Mouse (Mus musculus): ENCODE results near the gene Lrrc28. TPM values are rescaled to one million over a fixed set of nuclear protein-coding genes. Genes with fewer than 3 reads are reported as not detected.

Gene Lrrc28
- polyA plus RNA-seq, 2 experiments from 2014 or later = 16.8 to 23.5 TPM

- ATAC-seq = no peak
Observed at GRCm38 (mm10) chr7:67644291-67644690, 777 bp downstream of the Lrrc28 start.

- no peak for ATAC-seq
Observed at GRCm38 (mm10) chr7:67642955-67643354, 2.1 kb downstream of the Lrrc28 start.

DNA sequence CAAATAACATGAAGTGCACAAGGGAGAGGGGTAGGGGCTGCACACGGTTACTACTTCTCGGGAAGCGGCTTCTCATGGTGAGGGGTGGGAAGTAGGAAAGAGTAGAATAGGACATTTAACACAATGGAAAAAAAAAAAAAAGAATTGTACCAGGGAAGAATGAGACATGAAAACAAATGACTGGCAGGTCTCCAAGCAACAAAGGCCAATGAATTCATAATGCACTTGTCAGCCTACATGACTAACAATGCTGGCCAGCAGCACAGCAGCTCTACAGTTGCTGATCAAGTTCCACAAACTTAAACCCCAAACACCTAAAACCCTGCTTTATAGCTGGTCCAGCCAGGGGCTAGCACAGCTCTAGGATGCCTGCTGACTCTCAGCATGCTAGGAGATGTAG is 6.1 kb downstream of the Lrrc28 start:
- ATAC-seq = no peak

- no peak for ATAC-seq
Observed at GRCm38 (mm10) chr7:67636161-67636560, 8.9 kb downstream of the Lrrc28 start.

- no peak for ATAC-seq
Observed at GRCm38 (mm10) chr7:67634210-67634609, 10.9 kb downstream of the Lrrc28 start.

GRCm38 (mm10) chr7:67632380-67632779 is 12.7 kb downstream of the Lrrc28 start:
- ATAC-seq = no peak

DNA sequence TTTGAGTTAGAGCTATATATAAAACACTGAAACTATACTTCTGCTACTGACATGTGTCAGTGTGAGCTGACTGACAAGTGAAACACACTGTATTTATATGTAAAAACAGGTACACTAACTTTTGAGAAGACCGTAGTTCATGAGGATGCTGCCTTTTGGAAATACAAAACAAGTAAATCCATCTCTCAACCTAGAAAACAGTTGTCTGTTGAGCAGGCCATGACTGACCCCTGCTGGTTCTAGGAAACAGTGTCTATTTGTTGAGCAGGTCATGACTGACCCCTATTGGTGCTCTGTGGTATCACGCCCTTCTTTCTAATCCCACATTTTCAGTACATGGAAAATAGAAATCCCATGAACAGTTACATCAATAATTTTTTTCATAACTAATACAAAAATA is 14.3 kb downstream of the Lrrc28 start:
- peak; percentile 98 for ATAC-seq

DNA sequence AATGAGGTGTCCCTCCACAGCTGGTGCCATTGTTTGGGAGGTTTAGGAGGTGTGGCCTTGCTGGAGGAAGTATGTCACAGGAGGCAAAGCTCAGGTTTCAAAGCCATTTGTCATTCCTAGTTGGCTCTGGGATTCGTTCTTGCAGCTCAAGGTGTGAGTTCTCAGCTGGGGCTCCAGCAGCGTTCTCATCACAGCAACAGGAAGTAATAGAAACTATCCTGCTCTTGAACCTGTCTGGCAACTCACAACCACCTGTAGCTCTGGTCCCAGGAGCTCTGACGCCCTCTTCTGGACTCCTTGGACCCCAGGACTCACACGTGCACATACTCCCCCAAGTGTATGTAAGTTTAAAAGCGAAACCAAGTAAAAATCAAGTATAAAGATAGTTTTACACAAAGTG is 15.4 kb downstream of the Lrrc28 start:
- ATAC-seq = no peak

GRCm38 (mm10) chr7:67626671-67627070 is 18.4 kb downstream of the Lrrc28 start:
- no peak for ATAC-seq

GRCm38 (mm10) chr7:67622151-67622550 is 22.9 kb downstream of the Lrrc28 start:
- ATAC-seq = no peak

GRCm38 (mm10) chr7:67619836-67620235 is 25.2 kb downstream of the Lrrc28 start:
- ATAC-seq = no peak

DNA sequence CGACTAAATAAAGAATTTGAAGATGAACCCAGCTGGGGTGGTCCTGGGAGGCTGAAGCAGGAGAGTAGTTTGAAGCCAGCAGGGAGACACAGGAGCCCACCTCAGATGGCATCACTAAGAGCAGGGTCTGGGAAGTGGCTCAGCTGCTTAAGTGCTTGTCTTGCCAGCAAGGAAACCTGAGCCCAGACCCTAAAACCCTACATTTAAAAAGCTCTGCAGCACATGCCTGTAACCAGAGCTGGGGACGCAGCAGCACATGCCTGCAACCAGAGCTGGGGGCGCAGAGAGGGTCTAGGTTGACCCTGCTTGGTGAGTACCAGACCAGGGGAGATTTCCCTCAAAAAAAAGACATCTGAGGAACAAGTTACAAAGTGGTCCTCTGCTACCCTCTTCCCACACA is 26.8 kb downstream of the Lrrc28 start:
- no peak for ATAC-seq

- ATAC-seq = no peak
Observed at GRCm38 (mm10) chr7:67617646-67618045, 27.4 kb downstream of the Lrrc28 start.

DNA sequence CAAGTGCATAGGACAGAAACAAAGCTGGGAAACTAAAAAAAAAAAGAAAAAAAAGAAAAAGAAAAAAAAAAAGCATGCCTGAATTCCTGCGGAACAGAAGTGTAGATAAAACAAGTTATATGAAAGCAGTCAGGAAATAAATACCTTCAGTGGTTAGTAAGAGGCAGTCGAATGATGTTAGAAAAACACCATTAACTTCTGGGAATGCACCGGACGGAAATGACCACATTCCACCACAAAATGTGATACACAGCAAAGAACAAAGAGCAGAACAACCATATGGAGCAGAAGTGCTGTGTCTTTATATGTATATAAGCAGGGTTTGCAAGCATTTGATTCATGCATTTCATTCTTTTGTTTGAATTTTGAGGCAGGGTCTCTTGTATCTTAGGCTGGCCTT is 28.2 kb downstream of the Lrrc28 start:
- no peak for ATAC-seq

- no peak for ATAC-seq
Observed at GRCm38 (mm10) chr7:67614464-67614861, 30.6 kb downstream of the Lrrc28 start.

DNA sequence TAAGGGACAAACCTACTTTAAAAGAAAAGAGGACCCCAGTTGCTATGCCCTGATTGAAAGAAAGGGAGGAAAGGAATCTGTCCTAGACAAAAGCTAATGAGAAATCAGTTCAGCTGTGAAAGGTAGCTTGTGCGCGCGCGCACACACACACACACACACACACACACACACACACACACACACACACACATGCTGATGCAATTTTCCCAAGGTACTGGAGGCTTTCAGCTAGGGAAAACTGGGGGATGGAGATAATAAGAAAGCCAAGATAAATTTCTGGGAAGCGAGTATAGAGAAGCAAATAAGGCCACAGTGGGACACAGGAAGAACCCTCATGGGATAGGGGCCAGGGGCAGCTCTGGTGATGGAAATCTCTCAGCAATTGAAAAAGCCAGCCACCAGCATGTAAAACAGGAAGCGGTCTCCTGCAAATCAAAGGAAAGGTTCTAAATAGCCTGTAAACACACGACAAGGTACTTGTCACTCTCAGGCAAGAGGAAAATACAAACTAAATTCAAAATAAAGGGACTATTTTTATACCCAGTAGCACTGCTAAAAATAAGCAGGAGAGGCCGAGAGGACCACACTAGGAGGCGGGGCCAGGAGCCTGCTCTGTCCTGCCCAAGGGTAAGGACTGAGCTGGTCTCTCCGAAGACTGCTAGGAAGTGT is 31.1 kb downstream of the Lrrc28 start:
- ATAC-seq = no peak

DNA sequence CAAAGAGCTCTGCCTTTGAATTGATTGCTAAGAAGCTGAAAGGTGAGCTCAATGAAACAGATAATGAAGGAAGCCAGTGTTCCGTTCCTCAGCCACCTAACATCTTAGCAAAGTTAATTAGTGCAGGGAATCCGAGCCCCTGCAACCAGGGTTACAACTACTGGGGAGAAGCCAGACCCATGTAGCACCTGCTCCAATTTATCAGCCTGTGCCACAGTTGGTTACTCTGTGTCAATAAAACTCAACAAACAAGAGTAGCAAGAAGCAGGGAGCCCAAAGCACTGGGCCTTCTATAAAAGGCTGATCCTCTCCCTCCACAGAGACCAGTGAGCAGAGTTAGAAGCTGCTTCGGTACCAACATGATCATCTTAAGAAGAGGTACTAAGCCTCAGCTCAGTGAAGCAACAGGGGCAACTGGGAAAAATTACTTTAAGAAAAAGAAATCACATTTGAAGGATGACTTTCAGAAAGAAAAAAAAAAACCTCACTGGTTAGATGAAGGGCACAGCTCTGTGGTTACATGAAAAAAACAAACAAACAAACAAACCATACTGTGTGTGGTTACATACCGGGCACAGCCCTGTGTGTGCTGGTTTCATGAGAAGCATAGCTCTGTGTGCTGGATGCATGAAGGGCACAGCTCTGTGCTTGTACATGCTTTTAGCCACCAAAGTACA is 36.6 kb downstream of the Lrrc28 start:
- ATAC-seq = no peak

DNA sequence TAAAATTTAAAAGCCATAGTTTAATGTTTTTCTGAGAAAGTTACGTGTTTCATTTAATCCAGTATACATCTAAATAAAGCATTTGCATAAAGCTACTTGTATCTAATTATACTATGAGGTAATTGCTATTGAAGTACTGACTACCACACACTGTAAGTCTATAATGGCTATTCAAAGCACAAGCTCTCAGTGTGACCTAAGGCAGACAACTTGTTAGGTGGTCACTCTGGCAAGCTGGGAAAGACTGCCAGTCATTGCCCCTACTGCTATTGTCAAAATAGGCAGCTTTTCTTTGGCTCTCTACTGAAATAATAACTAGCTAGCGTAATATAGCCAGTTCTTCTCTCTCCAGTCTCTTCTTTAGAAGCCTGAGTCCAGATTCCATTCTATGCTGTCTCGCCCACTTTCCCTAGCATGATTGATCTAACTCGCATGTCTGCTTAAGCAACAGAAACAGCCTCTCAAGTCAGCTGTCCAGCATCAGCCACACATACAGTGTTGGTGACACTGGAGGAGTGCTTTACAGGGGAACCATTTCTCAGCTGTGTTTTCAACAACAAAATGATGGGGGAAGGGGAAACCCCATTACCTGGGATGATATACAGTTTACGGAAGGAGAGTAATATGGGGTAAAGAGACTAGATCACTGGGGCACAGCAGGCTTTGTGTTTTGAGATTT is 37.3 kb downstream of the Lrrc28 start:
- no peak for ATAC-seq

DNA sequence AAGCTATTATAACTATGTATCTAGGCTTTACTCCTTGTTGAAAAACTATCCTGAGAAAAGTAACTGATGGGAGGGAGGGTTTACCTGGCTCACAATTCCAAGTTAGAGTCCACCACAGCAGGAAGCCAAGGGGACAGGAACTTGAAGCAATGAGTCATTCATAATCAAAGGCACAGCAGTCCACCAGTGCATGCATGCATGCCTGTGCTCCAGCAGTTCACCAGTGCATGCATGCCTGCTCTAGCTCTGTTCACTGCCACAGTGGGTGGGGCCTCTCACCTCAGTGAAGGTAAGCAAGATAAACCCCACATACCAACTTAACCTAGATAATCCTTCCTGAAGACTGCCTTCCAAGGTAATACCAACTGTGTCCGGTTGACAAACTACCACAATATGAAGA is 38.8 kb downstream of the Lrrc28 start:
- no peak for ATAC-seq

DNA sequence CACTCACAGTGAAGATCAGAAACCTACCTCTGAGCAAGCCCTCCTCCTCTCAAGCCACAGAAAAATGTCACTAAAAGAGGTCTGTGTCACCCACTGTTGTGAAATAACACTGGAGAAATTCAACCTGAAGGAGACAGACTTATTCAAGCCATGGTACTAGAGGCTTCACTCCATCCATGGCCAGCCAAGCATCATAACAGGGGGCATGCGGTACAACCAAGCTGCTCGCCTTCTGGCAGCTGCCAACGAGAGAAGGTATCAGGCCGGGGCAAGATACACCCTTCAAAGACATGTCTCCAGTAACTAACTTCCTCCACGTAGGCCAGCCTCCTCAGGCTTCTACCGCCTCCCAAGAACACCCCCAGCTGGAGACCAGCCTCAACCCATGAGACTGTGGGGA is 40.0 kb downstream of the Lrrc28 start:
- ATAC-seq = no peak

DNA sequence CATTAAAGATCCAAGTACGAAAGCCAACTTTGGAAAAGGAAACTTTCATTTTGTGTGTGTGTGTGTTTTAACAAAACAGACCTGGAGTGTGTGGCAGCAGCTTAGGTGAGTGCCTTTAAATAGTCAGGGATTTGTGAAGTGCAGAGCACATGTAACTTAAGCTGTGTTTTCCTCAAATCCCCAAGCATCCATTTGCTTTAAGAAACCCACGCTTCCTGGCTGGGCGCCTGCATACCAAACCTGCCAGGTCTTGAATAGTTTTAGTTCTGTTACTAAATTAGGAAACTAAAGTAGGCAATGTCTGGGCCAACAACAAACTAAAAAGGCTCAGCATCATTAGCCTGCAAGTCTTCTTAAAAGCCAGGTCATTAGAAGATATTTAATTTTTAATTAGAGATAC is 47.0 kb downstream of the Lrrc28 start:
- no peak for ATAC-seq

- ATAC-seq = no peak
Observed at GRCm38 (mm10) chr7:67596961-67597360, 48.1 kb downstream of the Lrrc28 start.

- ATAC-seq = no peak
Observed at GRCm38 (mm10) chr7:67596322-67596721, 48.7 kb downstream of the Lrrc28 start.

DNA sequence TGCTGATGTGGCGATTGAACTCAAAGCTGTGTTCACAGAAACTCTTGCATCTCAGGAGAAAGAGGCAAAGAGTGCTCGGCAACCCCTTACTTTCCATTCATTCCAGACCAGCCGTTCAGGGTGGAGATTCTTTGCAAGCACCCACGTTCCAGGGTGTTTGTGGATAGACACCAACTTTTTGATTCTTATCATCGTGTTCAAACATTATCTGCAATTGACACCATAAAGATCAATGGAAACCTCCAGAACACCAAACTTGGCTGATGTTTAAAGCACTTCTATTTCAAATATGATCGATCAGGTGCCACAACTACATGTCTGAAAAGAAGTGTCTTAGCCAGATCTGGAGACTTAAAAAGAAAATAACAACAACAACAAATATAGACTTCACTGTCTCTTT is 51.2 kb downstream of the Lrrc28 start:
- no peak for ATAC-seq

Measured in CD4-positive, CD25-positive, alpha-beta regulatory T cell, adult 4 months (primary cell).